Mouse (Mus musculus) forebrain, embryonic 12.5 days (tissue): ENCODE results near the gene Fut8. TPM values are rescaled to one million over a fixed set of nuclear protein-coding genes. Genes with fewer than 3 reads are reported as not detected.

Experiments used
- ATAC-seq: fragments of 200-750 bp; cut with Nextera tagmentation; 2 replicates; pipeline ENCODE4 v1.8.0; 2017; ENCODE audit warnings: moderate TSS enrichment; ENCODE audit not compliant: low FRiP score
- H3K27ac ChIP-seq: fragments of 300-500 bp; sonication (generic); 2 replicates; pipeline ENCODE4 v1.5.1; 2016; ENCODE audit warnings: mild to moderate bottlenecking
- H3K27me3 ChIP-seq: fragments of 300-500 bp; sonication (generic); 2 replicates; pipeline ENCODE4 v1.6.1; 2016; ENCODE audit warnings: mild to moderate bottlenecking
- H3K36me3 ChIP-seq: fragments of 300-500 bp; sonication (generic); replicated peaks from 2 replicates; pipeline ENCODE4 v1.6.1; 2016; ENCODE audit warnings: mild to moderate bottlenecking
- H3K4me1 ChIP-seq: fragments of 300-500 bp; sonication (generic); 2 replicates; pipeline ENCODE4 v1.6.1; 2016
- H3K4me2 ChIP-seq: fragments of 300-500 bp; sonication (generic); 2 replicates; pipeline ENCODE4 v1.6.1; 2016; ENCODE audit warnings: mild to moderate bottlenecking, moderate library complexity
- H3K4me3 ChIP-seq: fragments of 300-500 bp; sonication (generic); replicated peaks from 2 replicates; pipeline ENCODE4 v1.5.1; 2016; ENCODE audit warnings: mild to moderate bottlenecking
- H3K9ac ChIP-seq: fragments of 300-500 bp; sonication (generic); 2 replicates; pipeline ENCODE4 v1.6.1; 2016; ENCODE audit warnings: mild to moderate bottlenecking
- H3K9me3 ChIP-seq: fragments of 300-500 bp; sonication (generic); 2 replicates; pipeline ENCODE4 v1.6.1; 2016
- WGBS: fragments of 180-500 bp; shearing (Covaris S2); methylation state at CpG from one replicate; pipeline ENCODE4 v1.1.7; 2016; 5-methylcytosine and 5-hydroxymethylcytosine counted together
- polyA plus RNA-seq: library from polyadenylated mRNA; unstranded; fragments of >200 nt; fragmentation: Nextera tagmentation; extraction: Ambion mirVana; gene quantifications from 2 replicates; pipeline ENCODE4 v1.2.1, GENCODE M21; 2016

Gene Fut8
- polyA plus RNA-seq, 1 experiment from 2014 or later: 38.7 TPM

DNA sequence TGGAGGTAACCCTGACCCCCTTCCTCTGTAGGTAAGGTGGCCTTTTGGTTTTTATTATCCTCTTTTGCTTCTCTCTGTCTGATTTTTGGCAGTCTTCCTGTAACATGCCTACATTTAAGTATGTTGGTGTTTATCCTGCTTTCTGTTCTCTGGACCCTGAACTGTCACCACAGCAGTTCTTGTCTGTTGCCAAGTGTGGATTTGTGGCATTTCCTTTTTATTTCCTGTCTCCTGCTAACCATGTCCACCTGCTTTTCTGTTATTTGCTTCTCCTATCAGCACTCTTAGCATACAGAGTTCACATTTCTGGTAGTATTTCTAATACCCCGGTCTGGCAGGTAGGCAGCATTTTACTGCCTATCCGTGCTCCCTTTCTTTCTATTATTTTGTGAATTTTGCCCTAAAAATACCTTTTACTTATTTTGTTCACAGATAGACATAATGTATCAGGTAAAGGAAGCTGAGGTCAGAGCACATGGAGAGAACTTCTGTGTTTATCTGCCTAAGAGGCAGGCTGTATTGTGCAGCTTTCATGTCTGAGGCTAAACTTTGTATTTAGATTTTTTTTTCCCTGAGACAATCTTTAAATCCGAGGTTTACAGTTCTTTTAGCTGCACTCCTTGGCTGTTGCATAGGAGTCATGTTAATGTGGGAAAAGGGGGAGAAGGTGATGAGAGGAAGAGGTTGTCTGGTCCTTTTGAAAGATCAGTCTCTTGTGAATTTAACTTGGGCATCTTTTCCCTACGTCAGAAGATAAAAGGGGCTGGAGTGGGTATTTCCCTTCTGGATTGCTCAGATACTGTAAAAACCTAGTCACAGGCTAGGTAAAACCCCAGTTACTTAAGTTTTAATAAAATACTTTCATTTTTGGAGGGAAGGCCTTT, 54.7 kb downstream of the Fut8 start:
- Histone ChIP-seq H3K4me2 (no peak overlapping the region), H3K4me1 (peaks cover 4% of the 10 kb centered on the region; the same call in 1 of the 2 replicates), H3K36me3 (no peaks in the 10 kb centered on the region), H3K27me3 (no peaks in the 10 kb centered on the region), H3K4me3 (no peak overlapping the region), H3K9me3 (no peaks in the 10 kb centered on the region), H3K9ac (no peak overlapping the region), H3K27ac (no peak overlapping the region)
- WGBS: 79% methylated on average over 4 of the region's 4 CpGs
- no peak for ATAC-seq

GRCm38 (mm10) chr12:77296119-77296518, 58.2 kb downstream of the Fut8 start:
- no peak for ATAC-seq
- no peak overlapping the region for H3K9ac ChIP-seq
- H3K36me3 ChIP-seq: no peaks in the 10 kb centered on the region
- no peak overlapping the region for H3K4me2 ChIP-seq
- no peak overlapping the region for H3K27ac ChIP-seq
- 89% methylated on average over 1 of the region's 1 CpGs for WGBS
- no peaks in the 10 kb centered on the region for H3K27me3 ChIP-seq
- no peaks in the 10 kb centered on the region for H3K9me3 ChIP-seq
- no peaks in the 10 kb centered on the region for H3K4me1 ChIP-seq
- H3K4me3 ChIP-seq: no peak overlapping the region

- H3K9me3 ChIP-seq: no peaks in the 10 kb centered on the region
- H3K4me1 ChIP-seq: no peaks in the 10 kb centered on the region
- H3K9ac ChIP-seq: no peak overlapping the region
- no peaks in the 10 kb centered on the region for H3K36me3 ChIP-seq
- no peak for ATAC-seq
- no peak overlapping the region for H3K27ac ChIP-seq
- 89% methylated on average over 4 of the region's 4 CpGs for WGBS
- H3K4me3 ChIP-seq: no peak overlapping the region
- no peak overlapping the region for H3K4me2 ChIP-seq
- no peaks in the 10 kb centered on the region for H3K27me3 ChIP-seq
Observed at GRCm38 (mm10) chr12:77297114-77297513, 59.2 kb downstream of the Fut8 start.

DNA sequence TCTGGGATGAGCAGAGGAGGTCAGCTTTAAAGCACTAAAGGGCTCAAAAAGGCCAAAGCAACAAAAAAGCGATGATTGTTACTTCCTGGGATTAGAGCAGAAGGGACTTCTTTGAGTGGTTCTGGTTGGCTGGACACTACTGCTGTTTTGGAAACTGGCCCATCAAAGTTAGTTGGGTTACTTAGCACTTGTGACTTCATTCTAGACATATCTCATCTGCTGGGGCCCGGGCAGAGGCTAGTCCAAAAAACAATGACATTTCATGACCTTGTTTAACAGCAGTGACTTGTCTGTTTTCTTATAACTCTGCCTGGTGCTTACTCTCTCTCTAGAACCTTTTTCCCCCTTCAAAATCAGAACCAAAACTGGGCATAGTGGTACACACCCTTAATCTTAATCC, 59.9 kb downstream of the Fut8 start:
- 93% methylated on average over 2 of the region's 2 CpGs for WGBS
- no peaks in the 10 kb centered on the region for H3K36me3 ChIP-seq
- H3K4me2 ChIP-seq: no peak overlapping the region
- no peaks in the 10 kb centered on the region for H3K4me1 ChIP-seq
- ATAC-seq: no peak
- no peaks in the 10 kb centered on the region for H3K27me3 ChIP-seq
- H3K9ac ChIP-seq: no peak overlapping the region
- H3K27ac ChIP-seq: no peak overlapping the region
- H3K9me3 ChIP-seq: no peaks in the 10 kb centered on the region
- H3K4me3 ChIP-seq: no peak overlapping the region

DNA sequence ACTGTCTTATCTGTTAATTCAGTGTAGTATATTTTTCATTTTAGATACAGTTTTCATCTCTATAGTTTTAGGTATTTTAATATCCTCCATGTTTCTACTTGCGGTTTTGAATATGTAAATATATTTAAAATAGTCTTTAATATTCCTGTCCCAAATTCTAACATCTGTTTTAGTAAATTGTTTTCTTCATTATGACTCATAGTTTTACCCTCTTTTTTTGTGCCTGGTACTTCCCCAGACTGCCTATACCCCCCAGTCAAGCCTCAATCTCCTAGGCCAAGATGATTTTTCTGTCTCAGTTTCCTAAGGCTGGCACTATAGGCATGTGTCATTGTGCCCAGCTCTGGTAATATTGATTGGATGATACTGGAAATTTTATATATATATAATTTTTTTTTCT, 64.1 kb downstream of the Fut8 start:
- WGBS: 91% methylated on average over 1 of the region's 1 CpGs
- Histone ChIP-seq H3K4me2 (no peak overlapping the region), H3K27me3 (no peaks in the 10 kb centered on the region), H3K4me1 (no peaks in the 10 kb centered on the region), H3K36me3 (no peaks in the 10 kb centered on the region), H3K27ac (no peak overlapping the region), H3K9me3 (no peaks in the 10 kb centered on the region), H3K9ac (no peak overlapping the region), H3K4me3 (no peak overlapping the region)
- no peak for ATAC-seq

GRCm38 (mm10) chr12:77303367-77303766, 65.4 kb downstream of the Fut8 start:
- Histone ChIP-seq H3K27ac (no peak overlapping the region), H3K9ac (no peak overlapping the region), H3K9me3 (no peaks in the 10 kb centered on the region), H3K4me2 (no peak overlapping the region), H3K4me3 (no peak overlapping the region), H3K36me3 (no peaks in the 10 kb centered on the region), H3K27me3 (no peaks in the 10 kb centered on the region), H3K4me1 (no peaks in the 10 kb centered on the region)
- ATAC-seq: no peak

- Histone ChIP-seq H3K9ac (no peak overlapping the region), H3K4me1 (no peaks in the 10 kb centered on the region), H3K9me3 (no peaks in the 10 kb centered on the region), H3K27ac (no peak overlapping the region), H3K4me2 (no peak overlapping the region), H3K4me3 (no peak overlapping the region), H3K36me3 (no peaks in the 10 kb centered on the region), H3K27me3 (no peaks in the 10 kb centered on the region)
- ATAC-seq: no peak
- 85% methylated on average over 3 of the region's 3 CpGs for WGBS
Observed at GRCm38 (mm10) chr12:77305502-77305901, 67.6 kb downstream of the Fut8 start.

GRCm38 (mm10) chr12:77306759-77307314, 68.9 kb downstream of the Fut8 start:
- no peaks in the 10 kb centered on the region for H3K36me3 ChIP-seq
- no peak overlapping the region for H3K9ac ChIP-seq
- no peaks in the 10 kb centered on the region for H3K9me3 ChIP-seq
- H3K4me3 ChIP-seq: no peak overlapping the region
- H3K4me2 ChIP-seq: no peak overlapping the region
- no peaks in the 10 kb centered on the region for H3K4me1 ChIP-seq
- no peak overlapping the region for H3K27ac ChIP-seq
- no peak for ATAC-seq
- H3K27me3 ChIP-seq: no peaks in the 10 kb centered on the region
- 84% methylated on average over 3 of the region's 3 CpGs for WGBS

GRCm38 (mm10) chr12:77309507-77309906, 71.6 kb downstream of the Fut8 start:
- no peak overlapping the region for H3K9ac ChIP-seq
- no peaks in the 10 kb centered on the region for H3K36me3 ChIP-seq
- H3K4me2 ChIP-seq: no peak overlapping the region
- H3K27me3 ChIP-seq: no peaks in the 10 kb centered on the region
- no peaks in the 10 kb centered on the region for H3K9me3 ChIP-seq
- ATAC-seq: no peak
- H3K4me3 ChIP-seq: no peak overlapping the region
- no peaks in the 10 kb centered on the region for H3K4me1 ChIP-seq
- H3K27ac ChIP-seq: no peak overlapping the region

- Histone ChIP-seq H3K9ac (no peak overlapping the region), H3K4me2 (no peak overlapping the region), H3K27ac (no peak overlapping the region), H3K27me3 (no peaks in the 10 kb centered on the region), H3K36me3 (no peaks in the 10 kb centered on the region), H3K9me3 (no peaks in the 10 kb centered on the region), H3K4me1 (no peaks in the 10 kb centered on the region), H3K4me3 (no peak overlapping the region)
- no peak for ATAC-seq
Observed at GRCm38 (mm10) chr12:77313502-77313901, 75.6 kb downstream of the Fut8 start.

DNA sequence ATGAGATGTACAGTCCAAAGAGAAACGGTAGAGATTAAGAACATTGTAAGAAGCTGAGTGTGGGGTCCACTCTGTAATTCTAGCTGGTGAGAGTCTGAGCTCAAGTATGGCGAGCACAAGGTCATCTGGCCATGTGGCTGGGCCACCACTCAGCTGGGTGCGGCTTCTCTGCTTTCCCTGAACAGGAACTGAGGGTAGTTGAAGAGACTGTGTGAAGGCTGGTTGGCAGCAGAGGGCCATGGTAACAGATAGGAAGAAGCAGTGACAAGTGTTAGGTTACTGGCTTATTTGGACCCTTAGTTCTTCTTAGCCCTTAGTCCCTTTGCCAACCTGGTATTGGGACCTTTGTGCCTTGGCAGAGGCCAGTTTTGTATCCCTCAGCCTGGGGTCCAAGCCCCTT, 86.2 kb downstream of the Fut8 start:
- no peak for ATAC-seq

DNA sequence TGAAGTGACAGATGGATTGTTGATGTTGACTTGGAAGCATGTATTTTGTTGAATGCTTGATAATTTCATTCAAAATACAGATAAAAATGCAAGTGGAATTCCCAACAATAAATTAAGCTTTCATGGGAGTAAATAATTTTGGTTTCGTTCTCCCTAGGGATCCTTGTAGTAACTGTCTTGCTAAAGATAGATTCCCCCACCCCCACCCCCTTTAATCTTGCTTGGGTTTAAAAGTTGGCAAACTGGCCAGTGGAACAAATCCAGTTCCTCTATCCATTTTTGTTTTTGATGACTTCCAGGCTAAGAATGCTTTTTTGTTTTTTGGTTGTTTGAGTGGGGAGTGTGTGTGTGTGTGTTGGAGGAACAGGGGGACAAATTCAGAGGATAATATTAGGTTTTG, 108.6 kb downstream of the Fut8 start:
- Histone ChIP-seq H3K9me3 (no peaks in the 10 kb centered on the region), H3K4me2 (no peak overlapping the region), H3K4me3 (no peak overlapping the region), H3K27ac (no peak overlapping the region), H3K27me3 (no peaks in the 10 kb centered on the region), H3K9ac (no peak overlapping the region), H3K36me3 (no peaks in the 10 kb centered on the region), H3K4me1 (no peaks in the 10 kb centered on the region)
- 88% methylated on average over 1 of the region's 1 CpGs for WGBS
- no peak for ATAC-seq

More for the DNA sequence above, 86.2 kb downstream of the Fut8 start:
- Histone ChIP-seq H3K9ac (no peak overlapping the region), H3K36me3 (no peaks in the 10 kb centered on the region), H3K4me1 (no peaks in the 10 kb centered on the region), H3K4me2 (no peak overlapping the region), H3K4me3 (no peak overlapping the region), H3K27me3 (no peaks in the 10 kb centered on the region), H3K27ac (no peak overlapping the region), H3K9me3 (no peaks in the 10 kb centered on the region)
- WGBS: 69% methylated on average over 3 of the region's 3 CpGs

DNA sequence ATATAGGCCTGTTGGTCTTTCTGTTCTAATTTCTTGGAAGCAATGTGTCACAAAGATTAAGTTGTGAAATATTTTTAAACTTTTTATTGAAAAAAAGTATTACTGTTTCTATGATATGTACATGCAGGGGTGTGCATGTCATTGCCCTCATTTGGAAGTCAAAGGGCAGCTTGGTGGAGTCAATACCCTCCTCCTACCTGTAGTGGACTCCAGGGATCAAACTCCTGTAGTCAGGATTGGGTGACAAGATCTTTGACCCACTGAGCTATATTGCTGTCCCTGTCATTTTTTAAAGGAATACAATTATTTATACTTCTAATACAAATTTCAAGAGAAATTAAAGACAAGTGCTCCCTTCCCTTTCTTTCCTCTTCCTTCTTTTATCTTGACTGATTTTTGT, 111.6 kb downstream of the Fut8 start:
- Histone ChIP-seq H3K9ac (no peak overlapping the region), H3K27ac (no peak overlapping the region), H3K9me3 (no peaks in the 10 kb centered on the region), H3K36me3 (no peaks in the 10 kb centered on the region), H3K4me2 (no peak overlapping the region), H3K4me3 (no peak overlapping the region), H3K27me3 (no peaks in the 10 kb centered on the region), H3K4me1 (no peaks in the 10 kb centered on the region)
- no peak for ATAC-seq
